Mouse (Mus musculus): ENCODE results near the gene Xpo5. TPM values are rescaled to one million over a fixed set of nuclear protein-coding genes. Genes with fewer than 3 reads are reported as not detected.
A peak's percentile ranks its signal among the peaks of the same experiment; 100 is the strongest.

The Xpo5 gene
- polyA plus RNA-seq, 1 experiment from 2014 or later = 67.1 TPM

DNA sequence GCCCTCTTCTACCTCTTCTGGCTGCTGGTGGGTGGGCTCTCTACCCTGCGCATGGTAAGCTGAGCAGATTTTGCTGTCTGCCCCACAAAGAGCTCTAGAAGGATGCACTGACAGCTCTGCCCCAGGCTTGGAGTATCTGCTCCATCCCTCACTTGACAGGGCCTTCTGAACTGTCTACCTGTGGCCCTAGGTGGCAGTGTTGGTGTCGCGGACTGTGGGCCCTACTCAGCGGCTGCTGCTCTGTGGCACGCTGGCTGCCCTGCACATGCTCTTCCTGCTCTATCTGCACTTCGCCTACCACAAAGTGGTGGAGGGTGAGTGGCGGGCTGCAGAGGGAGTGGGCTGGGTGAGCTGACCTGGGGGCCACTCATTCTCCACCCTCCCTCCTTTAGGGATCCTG lies 48.6 kb downstream of the Xpo5 start:
- WGBS = 79% methylated on average over 7 of the region's 7 CpGs
- peaks cover 47% of the 10 kb centered on the region for H3K36me3 ChIP-seq

DNA sequence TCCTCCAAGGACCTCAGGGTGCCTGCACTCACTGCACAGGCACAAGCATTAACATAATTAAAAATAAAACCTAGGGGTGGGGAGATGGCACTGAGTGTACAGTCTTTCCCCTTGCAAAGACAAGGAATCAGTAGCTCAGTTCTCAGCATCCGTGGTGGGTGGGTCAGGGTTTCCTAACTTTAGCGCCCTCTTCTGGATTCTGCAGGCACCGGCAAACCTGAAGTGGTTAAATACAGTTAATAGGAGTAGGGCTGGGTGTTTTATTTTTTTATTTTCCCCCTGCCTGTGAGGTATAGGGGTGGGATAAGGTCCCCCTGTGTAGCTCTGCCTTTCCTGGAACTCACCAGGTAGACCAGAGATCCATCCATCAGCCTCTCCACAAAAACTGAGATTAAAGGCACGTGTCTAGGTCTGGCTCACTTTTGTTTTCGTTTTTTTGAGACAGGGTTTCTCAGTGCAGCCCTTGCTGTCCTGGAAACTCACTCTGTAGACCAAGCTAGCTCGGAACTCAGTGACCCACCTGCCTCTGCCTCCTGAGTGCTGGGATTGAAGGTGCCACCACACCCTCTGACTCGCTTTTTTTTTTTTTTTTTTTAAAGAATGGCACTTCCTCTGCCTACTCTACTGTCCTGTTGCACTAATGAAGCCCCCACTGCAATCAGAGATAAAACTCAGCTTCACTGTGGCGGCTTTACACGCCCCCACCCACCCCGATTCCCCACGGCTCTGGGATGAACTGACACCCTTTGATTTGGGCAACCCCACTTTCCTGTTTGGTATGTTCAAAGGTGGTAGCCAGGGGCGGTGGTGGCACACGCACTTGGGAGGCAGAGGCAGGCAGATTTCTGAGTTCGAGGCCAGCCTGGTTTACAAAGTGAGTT lies 50.2 kb downstream of the Xpo5 start:
- Histone ChIP-seq H3K27ac (replicated peaks) (peak overlapping the region; percentile 81; the same call in 1 of the 2 replicates), H3K27me3 (ENCODE audit: low read depth, poor library complexity, severe bottlenecking) (peaks cover 22% of the 10 kb centered on the region), H3K36me3 (peaks cover 57% of the 10 kb centered on the region), H3K4me1 (peaks cover 43% of the 10 kb centered on the region), H3K9me3 (replicated peaks) (no peaks in the 10 kb centered on the region), H3K4me3 (peak overlapping the region; percentile 83)
- WGBS = 57% methylated on average over 14 of the region's 14 CpGs
- peak; percentile 46 for DNase-seq (ENCODE audit: low spot score)

More for the DNA sequence above, 48.6 kb downstream of the Xpo5 start:
- H3K27ac ChIP-seq (replicated peaks) = no peak overlapping the region
- 0 out of 2 replicates have a peak overlapping the region, but pooled peaks have one; percentile 1 for H3K4me3 ChIP-seq
- no peak for DNase-seq (ENCODE audit: low spot score)
- H3K9me3 ChIP-seq (replicated peaks) = no peaks in the 10 kb centered on the region
- peaks cover 51% of the 10 kb centered on the region for H3K4me1 ChIP-seq
- peaks cover 22% of the 10 kb centered on the region for H3K27me3 ChIP-seq (ENCODE audit: low read depth, poor library complexity, severe bottlenecking)

DNA sequence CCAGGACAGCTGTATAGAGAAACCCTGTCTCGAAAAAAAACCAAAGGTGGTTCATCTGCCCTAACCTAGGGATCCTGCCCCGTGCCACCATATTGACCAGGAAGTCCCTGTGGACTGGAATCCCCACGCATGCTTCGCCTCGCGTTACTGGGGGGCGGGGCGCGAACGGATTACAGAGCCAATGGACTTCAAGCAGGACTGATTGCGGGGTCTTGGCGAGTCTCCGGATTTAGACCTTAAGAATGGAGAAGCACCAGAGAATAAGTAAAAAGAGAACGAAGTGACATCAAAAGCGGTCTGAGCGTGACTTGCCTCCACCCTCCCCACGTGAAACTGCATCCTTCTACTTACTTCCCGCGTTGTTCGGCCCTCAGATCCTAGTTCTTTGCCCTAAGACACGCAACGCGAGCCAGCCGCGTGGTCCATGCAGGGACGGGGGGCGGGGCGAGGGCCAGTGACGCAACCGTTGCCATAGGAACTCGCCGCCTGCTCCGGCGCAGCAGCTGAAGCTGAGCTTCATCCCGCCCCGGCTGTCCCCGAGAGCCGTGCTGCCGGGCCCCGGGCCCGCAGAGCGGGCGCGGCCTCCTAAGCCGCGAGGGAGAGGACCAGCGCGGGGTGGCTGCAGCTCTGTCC lies 51.0 kb downstream of the Xpo5 start, which contains the start of gene Lrrc73:
Gene Lrrc73, plus strand, starts transcription at position 80 of the 633 bp plus-strand sequence.
- Histone ChIP-seq H3K9me3 (replicated peaks) (no peaks in the 10 kb centered on the region), H3K27me3 (ENCODE audit: low read depth, poor library complexity, severe bottlenecking) (peaks cover 22% of the 10 kb centered on the region), H3K27ac (replicated peaks) (peak within 1 kb of the TSS; percentile 81), H3K4me3 (peak within 1 kb of the TSS; percentile 83), H3K36me3 (peaks cover 65% of the 10 kb centered on the region), H3K4me1 (peaks cover 37% of the 10 kb centered on the region)
- 2% methylated on average over 48 of the region's 48 CpGs for WGBS
- DNase-seq (ENCODE audit: low spot score) = peak; percentile 93

DNA sequence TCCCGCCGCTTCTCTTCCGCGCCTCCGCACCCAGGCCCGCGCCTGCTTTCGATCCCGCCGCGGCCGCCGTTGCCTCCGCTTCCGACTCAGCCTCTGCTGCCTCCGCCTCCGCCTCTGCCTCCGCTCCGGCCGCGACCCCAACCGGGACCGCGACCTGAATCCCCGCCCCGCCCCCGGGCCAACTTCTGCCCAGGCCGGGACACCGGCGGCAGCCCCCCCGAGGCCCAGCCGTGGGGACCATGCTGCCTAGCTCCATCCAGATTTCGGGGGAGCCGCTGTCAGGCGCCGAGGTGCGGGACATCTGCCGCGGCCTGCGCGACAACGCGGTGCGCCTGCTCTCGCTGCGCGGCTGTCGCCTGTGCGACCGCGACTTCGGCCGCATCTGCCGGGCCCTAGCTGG lies 51.5 kb downstream of the Xpo5 start:
- Histone ChIP-seq H3K4me3 (peak overlapping the region; percentile 83), H3K27ac (replicated peaks) (peak overlapping the region; percentile 81), H3K9me3 (replicated peaks) (no peaks in the 10 kb centered on the region), H3K36me3 (peaks cover 69% of the 10 kb centered on the region), H3K4me1 (peaks cover 32% of the 10 kb centered on the region), H3K27me3 (ENCODE audit: low read depth, poor library complexity, severe bottlenecking) (peaks cover 22% of the 10 kb centered on the region)
- no peak for DNase-seq (ENCODE audit: low spot score)
- WGBS = under 1% methylated on average over 52 of the region's 54 CpGs

DNA sequence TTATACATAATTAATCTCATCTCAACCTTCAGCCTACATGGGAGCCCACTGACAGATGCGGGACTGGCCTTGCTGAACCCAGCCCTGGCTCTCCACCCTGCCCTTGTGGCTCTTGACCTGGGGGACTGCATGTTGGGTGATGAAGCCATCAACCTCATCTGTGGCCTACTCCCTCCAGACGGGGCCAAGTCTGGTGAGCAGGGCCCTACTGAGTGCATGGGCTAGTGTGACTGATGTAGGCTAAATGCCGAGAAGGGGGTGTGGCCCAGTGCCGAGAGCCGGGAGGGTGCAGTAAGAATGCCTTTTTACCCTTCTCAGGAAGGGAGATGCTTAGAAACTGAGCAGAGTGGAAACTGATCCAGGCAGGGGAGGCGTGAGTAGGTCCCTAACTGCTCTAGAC lies 52.6 kb downstream of the Xpo5 start:
- H3K27me3 ChIP-seq (ENCODE audit: low read depth, poor library complexity, severe bottlenecking) = peaks cover 22% of the 10 kb centered on the region
- H3K36me3 ChIP-seq = peaks cover 69% of the 10 kb centered on the region
- WGBS = 33% methylated on average over 6 of the region's 6 CpGs
- no peak for DNase-seq (ENCODE audit: low spot score)
- peak overlapping the region; percentile 83; the same call in 1 of the 2 replicates for H3K4me3 ChIP-seq
- H3K9me3 ChIP-seq (replicated peaks) = no peaks in the 10 kb centered on the region
- H3K27ac ChIP-seq (replicated peaks) = no peak overlapping the region
- peaks cover 28% of the 10 kb centered on the region for H3K4me1 ChIP-seq

DNA sequence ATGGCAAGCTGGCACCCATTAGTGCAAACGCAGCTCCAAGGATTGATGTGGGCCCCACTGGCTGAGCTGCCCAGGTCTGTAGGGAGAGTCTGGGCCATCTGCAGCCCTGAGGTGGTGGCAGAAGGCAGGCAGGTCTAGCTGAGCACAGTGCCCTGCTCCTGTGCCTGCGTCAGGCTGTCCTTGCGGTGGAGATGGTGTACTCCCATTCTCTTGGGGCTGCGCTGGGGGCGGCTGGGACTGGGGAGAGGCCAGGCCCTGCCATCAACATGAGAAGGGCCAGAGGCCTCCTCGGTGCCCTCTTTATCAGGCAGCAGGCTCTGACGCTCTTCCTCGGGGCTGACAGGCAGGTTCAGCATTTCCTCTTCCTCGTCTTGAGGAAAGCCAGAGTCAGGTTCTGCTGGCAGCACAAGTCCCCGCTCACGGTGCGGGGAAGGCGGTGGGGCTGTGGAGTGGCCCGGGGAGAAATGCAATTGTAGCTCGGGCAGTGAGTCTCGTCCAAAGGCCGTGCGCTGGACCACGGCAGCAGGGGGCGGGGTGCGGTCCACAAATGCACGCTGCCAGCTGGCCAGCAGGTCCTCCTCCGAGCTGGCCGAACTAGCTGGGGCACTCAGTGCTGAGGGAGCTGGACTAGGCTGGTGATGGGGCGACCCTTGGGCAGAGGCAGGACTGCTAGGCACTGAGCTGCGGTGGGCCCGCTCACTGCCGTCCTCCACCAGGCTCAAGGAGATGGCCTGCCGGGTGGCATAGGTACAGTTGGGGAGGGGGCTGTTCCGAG lies 55.9 kb downstream of the Xpo5 start:
- peaks cover 75% of the 10 kb centered on the region for H3K36me3 ChIP-seq
- no peak overlapping the region for H3K27ac ChIP-seq (replicated peaks)
- 82% methylated on average over 30 of the region's 30 CpGs for WGBS
- no peaks in the 10 kb centered on the region for H3K9me3 ChIP-seq (replicated peaks)
- H3K4me3 ChIP-seq = no peak overlapping the region
- peaks cover 23% of the 10 kb centered on the region for H3K4me1 ChIP-seq
- DNase-seq (ENCODE audit: low spot score) = no peak
- peaks cover 22% of the 10 kb centered on the region for H3K27me3 ChIP-seq (ENCODE audit: low read depth, poor library complexity, severe bottlenecking)

DNA sequence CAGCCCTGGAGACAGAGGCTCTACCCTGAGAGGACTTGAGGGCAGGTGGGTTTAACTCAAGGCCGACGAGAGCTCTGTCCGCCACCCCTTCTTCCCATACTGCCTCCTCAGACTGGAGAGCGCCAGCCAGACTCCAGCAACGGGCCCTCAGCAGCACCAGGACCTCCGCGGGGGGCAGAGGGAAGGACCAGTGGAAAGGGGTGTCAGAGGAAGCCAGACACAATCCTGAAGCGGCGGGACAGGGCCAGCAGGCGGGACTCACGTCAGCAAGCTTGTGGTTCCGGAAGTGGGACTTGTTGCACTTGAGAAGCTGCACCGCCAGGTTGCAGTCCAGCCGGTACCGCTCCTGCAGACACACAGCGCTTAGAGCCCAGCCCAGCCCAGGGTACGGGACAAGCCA lies 57.1 kb downstream of the Xpo5 start:
- H3K36me3 ChIP-seq = peaks cover 87% of the 10 kb centered on the region
- H3K27me3 ChIP-seq (ENCODE audit: low read depth, poor library complexity, severe bottlenecking) = peaks cover 15% of the 10 kb centered on the region
- H3K27ac ChIP-seq (replicated peaks) = no peak overlapping the region
- no peaks in the 10 kb centered on the region for H3K9me3 ChIP-seq (replicated peaks)
- no peak for DNase-seq (ENCODE audit: low spot score)
- 87% methylated on average over 17 of the region's 17 CpGs for WGBS
- H3K4me1 ChIP-seq = peaks cover 13% of the 10 kb centered on the region
- no peak overlapping the region for H3K4me3 ChIP-seq

DNA sequence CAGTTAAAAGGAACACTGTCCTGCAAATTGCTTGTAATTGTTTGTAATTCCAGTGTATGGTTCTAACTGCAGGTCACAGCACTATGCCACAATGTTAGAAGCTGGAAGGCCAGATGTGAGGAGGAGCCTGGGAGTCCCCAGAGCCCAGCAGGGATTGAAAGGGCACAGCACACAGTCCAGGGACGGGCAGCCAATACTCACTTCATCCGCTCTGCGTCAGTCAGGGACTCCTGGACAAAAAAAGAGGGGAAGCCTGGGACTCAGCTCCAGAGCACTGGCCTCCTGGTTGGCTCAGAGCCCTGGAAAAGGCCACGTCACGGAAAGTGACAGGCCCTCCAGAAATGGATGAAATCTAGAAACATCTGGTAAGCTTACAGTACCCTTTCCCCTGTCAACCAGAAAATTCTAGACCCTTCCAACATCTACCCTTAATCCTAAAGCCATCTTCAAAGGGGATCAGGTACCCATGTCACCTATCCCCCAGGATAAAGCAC lies 59.7 kb downstream of the Xpo5 start:
- no peaks in the 10 kb centered on the region for H3K27me3 ChIP-seq (ENCODE audit: low read depth, poor library complexity, severe bottlenecking)
- no peak for DNase-seq (ENCODE audit: low spot score)
- peaks cover 100% of the 10 kb centered on the region for H3K36me3 ChIP-seq
- H3K9me3 ChIP-seq (replicated peaks) = no peaks in the 10 kb centered on the region
- H3K4me1 ChIP-seq = peaks cover 4% of the 10 kb centered on the region; the same call in 1 of the 2 replicates
- H3K27ac ChIP-seq (replicated peaks) = no peak overlapping the region
- WGBS = 92% methylated on average over 5 of the region's 5 CpGs
- no peak overlapping the region for H3K4me3 ChIP-seq

DNA sequence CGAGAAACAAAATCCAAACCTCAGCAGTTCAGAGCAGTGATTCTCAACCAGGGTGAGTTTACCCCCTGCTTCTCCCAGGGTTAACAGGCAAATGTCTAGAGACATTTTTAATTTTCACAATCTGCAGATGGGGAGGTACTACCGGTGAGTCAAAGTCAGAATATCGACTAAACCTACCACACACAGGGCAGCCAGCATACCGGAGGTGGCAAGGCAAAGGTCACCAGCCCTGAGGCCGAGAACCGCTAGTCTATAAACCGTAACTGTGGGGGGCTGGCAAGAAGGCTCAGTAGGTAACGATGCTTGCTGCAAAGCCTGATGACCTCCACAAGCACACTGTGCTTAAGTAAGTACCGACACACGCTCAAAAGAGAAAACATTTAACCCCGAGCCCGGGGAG lies 62.9 kb downstream of the Xpo5 start:
- 88% methylated on average over 12 of the region's 12 CpGs for WGBS
- no peaks in the 10 kb centered on the region for H3K27me3 ChIP-seq (ENCODE audit: low read depth, poor library complexity, severe bottlenecking)
- no peak overlapping the region for H3K27ac ChIP-seq (replicated peaks)
- H3K4me1 ChIP-seq = peaks cover 4% of the 10 kb centered on the region; the same call in 1 of the 2 replicates
- DNase-seq (ENCODE audit: low spot score) = no peak
- peaks cover 100% of the 10 kb centered on the region for H3K36me3 ChIP-seq
- no peak overlapping the region for H3K4me3 ChIP-seq
- no peaks in the 10 kb centered on the region for H3K9me3 ChIP-seq (replicated peaks)

DNA sequence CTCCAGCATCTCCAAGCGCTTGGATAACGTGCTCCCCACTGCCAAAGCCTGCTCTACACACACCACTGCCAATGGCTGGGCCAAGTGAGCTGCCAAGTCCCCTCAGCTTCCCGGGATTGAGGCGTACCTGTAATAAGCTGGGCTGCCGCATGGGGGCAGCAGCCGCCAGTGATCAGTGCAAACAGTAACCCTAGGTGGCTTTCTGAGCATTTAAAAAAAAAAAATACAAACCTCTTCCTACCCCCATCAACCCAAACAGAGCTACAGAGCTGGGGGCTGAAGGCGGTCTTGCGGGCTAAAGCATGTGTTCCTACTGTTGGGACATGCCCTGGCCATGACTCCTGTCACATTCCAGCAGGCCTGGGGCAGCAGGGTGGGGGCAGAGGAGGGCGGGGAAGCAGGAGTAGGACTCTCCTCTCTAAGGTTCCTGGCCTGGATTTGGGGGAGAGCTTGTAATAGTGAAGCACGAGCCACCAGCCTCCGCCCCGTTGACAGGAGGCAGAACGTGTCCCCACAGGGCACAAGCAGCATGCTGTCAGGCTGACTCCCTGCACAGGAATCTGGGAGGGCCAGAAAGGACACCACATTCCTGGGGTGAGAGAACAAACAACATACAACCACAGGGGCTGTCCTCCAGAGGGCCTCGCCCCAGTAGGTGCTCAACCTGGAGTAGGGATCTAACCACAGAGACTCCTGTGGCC lies 63.5 kb downstream of the Xpo5 start:
- Histone ChIP-seq H3K27ac (replicated peaks) (no peak overlapping the region), H3K4me3 (no peak overlapping the region), H3K9me3 (replicated peaks) (no peaks in the 10 kb centered on the region), H3K4me1 (peaks cover 4% of the 10 kb centered on the region; the same call in 1 of the 2 replicates), H3K27me3 (ENCODE audit: low read depth, poor library complexity, severe bottlenecking) (no peaks in the 10 kb centered on the region), H3K36me3 (peaks cover 100% of the 10 kb centered on the region)
- DNase-seq (ENCODE audit: low spot score) = peak; percentile 75
- WGBS = 31% methylated on average over 14 of the region's 14 CpGs

DNA sequence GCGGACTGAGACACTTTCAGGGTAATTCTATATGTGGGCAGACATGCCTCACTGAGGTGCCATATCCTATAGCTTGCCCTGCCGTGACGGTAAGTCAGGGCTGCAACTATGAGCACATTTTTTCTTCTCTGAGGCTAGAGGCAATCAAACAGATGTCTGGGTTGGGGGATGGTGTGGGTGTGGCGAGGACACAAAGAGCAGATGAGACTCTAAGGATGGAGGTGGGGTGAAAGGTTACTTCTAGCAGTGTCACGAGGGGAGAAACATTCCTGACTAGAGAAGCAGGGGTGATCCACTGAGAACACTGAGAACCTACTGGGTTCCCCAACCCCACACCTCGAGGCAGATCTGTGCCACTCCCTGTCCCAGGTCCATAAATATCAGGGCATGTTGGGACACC lies 64.4 kb downstream of the Xpo5 start:
- peaks cover 100% of the 10 kb centered on the region for H3K36me3 ChIP-seq
- DNase-seq (ENCODE audit: low spot score) = no peak
- no peak overlapping the region for H3K4me3 ChIP-seq
- peaks cover 4% of the 10 kb centered on the region; the same call in 1 of the 2 replicates for H3K4me1 ChIP-seq
- no peak overlapping the region for H3K27ac ChIP-seq (replicated peaks)
- no peaks in the 10 kb centered on the region for H3K9me3 ChIP-seq (replicated peaks)
- WGBS = 77% methylated on average over 6 of the region's 6 CpGs
- H3K27me3 ChIP-seq (ENCODE audit: low read depth, poor library complexity, severe bottlenecking) = no peaks in the 10 kb centered on the region

DNA sequence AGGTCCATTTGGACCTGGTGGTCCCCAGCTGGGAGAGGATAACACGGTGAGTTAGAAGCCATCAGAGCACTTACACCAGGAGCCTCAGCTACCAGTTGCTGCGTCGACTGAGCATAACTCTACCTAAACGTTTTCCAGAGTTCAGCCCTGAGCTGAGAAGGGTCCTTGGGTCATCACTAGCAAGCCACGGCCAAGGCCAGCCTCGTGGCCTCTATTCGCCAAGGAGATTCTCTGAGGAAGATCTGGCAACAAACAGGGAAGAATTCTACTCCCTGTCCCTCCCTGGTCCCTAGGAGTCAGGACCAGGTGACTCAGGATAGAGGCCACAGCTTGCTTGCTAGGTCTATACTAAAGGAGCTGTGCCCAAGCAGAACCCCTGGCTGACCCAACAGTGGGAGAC lies 64.9 kb downstream of the Xpo5 start:
- Histone ChIP-seq H3K27ac (replicated peaks) (no peak overlapping the region), H3K9me3 (replicated peaks) (no peaks in the 10 kb centered on the region), H3K4me3 (no peak overlapping the region), H3K36me3 (peaks cover 100% of the 10 kb centered on the region), H3K4me1 (peaks cover 4% of the 10 kb centered on the region; the same call in 1 of the 2 replicates), H3K27me3 (ENCODE audit: low read depth, poor library complexity, severe bottlenecking) (no peaks in the 10 kb centered on the region)
- 84% methylated on average over 7 of the region's 7 CpGs for WGBS
- DNase-seq (ENCODE audit: low spot score) = no peak
